Mouse (Mus musculus): Measurements from ENCODE around the gene Cyp2b19.

Cyp2b19 gene

GRCm38 (mm10) chr7:26756842-26757241 lies at the start of gene Cyp2b19:
Cyp2b19 (plus strand) TSS chr7:26757142.
- 74% methylated on average over 2 of the region's 2 CpGs for WGBS

- 92% methylated on average over 11 of the region's 11 CpGs for WGBS
These were observed 45.9 kb upstream of the Cyp2b19 start for GRCm38 (mm10) chr7:26711061-26711460.

DNA sequence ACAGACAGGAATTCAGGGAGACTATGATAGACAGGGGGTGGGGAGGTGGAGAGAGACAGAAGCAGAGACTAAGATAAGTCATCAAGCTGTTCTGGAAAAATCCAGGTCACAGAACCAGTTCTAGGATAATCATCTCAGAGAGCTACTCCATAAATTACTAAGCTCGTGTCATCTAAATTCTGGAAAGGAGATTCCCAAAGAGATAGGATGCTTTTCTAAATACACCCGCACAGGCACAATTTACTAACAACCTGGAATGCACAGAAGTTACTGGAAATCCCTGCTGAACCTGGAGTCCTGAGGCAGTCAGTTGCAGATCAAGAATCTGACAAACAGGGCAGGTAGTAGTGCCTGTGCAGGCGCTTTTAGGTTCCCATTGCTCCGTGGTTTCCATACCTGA lies 13.0 kb upstream of the Cyp2b19 start:
- 83% methylated on average over 4 of the region's 4 CpGs for WGBS

- 52% methylated on average over 1 of the region's 1 CpGs for WGBS
These were observed 11.5 kb upstream of the Cyp2b19 start for GRCm38 (mm10) chr7:26745486-26745885.

- 70% methylated on average over 1 of the region's 1 CpGs for WGBS
These were observed 10.1 kb downstream of the Cyp2b19 start for GRCm38 (mm10) chr7:26767084-26767483.

GRCm38 (mm10) chr7:26769881-26770470 lies 13.0 kb downstream of the Cyp2b19 start:
- WGBS: 85% methylated on average over 9 of the region's 9 CpGs

DNA sequence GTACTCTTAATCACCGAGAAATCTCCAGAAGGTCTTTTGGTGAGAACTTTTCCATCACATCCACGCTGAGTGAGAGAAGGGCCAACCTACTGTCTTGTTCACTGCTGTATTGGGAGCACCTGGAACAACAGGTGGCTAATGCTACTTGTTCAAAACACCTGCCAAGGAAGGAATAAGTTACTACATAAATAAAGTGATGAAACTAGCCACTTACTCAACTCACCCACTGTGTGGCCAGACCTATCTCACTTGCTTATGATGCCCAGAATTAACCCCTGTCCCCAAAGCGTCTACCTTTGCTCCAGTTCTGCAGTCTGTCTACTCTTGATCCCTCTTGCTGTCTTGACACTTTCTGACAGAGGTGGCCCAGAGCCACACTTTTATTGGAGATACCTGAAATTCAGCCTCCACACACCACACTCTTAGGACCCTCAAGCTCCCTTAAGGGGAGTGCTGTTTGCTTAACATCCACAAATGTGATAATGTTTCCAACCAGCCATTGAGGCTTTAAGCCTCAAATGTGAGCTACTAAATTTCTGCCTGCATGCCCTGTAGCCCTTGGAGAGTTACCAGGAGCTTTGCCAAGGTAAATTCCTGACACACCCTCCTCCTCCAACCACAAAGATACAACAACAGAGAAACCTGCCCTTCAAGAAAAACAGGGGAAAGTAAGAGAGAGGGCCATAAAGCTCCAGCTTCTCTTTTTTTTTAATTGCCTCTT lies 16.1 kb downstream of the Cyp2b19 start:
- 73% methylated on average over 3 of the region's 3 CpGs for WGBS

DNA sequence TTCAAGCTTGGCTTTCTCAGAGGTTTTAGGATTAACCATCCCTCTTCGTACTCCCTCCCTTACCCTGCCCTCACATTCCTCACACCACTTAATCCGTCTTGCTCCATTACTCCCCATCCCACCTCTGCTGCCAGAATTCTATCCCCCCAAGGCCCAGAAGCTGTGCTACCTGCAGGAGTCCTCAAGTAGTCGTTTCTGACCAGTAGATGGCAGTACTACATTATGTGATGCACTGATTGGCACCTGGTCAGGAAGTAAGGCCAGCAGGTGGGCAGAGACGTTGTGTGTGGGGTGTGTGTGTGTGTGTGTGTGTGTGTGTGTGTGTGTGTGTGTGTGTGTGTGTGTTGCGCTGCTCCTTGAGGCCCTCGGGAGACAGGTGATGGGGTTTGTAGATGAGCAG lies 18.9 kb downstream of the Cyp2b19 start:
- WGBS: 18% methylated on average over 6 of the region's 6 CpGs

DNA sequence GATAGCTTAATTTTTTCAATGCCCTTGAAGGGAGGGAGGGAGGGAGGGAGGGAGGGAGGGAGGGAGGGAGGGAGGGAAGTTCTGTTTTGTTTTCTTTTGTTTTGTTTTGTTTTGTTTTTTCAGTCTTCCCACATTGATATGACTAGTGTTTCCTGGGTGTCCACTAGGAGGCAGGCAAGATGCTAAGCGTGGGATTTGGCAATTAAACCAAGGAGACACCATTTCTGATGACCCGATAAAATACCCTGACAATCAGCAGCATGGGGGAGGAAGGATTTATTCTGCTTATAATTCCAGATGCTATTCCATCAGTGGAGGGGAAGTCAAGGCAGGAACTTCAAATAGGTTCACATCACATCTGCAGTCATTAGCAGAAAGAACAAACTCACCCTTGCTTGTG lies 20.9 kb downstream of the Cyp2b19 start:
- WGBS: 54% methylated on average over 2 of the region's 2 CpGs

GRCm38 (mm10) chr7:26778474-26778873 lies 21.5 kb downstream of the Cyp2b19 start:
- 32% methylated on average over 6 of the region's 6 CpGs for WGBS

DNA sequence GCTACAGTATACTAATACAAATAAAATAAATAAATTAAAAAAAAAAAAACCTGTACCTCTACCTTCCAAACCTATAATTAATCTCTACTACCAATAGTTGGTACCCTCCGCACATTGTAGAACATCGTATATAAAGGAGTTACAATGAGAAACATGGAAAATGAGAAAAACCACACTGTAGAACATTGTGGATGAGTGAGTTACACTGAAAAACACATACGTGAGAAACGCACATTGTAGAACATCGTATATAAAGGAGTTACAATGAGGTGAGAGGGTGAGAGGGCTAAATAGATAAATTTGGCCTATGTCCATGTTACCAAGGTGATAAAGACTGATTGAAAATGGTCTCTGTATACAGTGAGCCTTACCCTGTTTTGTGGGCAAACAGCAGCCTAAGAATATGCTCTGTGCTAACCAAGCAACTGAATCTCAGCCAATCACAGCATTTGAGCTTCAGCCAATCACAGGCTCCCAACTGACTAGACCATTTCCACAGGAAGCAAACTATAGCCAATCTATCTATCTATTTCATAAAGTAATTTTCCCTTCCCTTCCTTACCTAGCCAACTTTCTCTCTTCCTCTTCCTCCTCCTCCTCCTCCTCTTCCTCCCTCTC lies 23.0 kb downstream of the Cyp2b19 start:
- 70% methylated on average over 5 of the region's 5 CpGs for WGBS

GRCm38 (mm10) chr7:26780510-26780909 lies 23.6 kb downstream of the Cyp2b19 start:
- 6% methylated on average over 11 of the region's 11 CpGs for WGBS

DNA sequence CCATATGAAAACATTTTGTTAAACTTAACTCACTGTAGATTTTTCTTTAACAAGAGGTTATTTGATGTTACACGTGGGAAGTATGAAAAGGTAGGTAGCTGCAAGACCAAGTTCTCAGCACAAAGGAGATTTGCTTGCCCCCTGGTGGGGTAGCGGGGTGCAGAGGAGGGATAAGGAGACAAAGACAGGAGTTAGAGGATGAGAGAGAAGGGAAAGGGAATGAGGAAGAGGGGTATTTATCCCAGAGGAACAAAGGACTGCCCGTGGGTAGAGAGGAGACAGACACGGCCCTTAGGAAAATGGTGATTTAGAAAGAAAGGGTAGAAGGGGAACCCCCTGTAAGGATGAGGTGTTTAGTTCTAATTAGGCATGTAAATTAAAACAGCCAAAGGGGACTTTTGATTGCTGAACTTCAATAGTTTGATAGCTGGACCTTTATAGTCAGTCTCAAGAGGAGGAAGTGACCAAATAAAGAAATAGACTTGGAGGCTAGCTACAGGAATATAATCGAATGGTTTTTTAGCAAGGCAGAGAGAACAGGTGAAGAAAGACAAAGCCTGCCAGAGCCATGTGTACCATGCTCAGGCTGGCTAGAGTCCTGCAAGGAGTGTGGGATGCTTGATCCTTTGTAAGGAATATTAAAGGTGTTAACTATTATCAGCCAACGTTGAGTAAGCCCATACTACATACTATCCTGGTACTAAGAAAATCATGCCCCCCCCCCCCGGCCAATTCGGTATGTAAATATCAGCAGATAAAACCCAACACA lies 24.2 kb downstream of the Cyp2b19 start:
- WGBS: 16% methylated on average over 8 of the region's 8 CpGs

DNA sequence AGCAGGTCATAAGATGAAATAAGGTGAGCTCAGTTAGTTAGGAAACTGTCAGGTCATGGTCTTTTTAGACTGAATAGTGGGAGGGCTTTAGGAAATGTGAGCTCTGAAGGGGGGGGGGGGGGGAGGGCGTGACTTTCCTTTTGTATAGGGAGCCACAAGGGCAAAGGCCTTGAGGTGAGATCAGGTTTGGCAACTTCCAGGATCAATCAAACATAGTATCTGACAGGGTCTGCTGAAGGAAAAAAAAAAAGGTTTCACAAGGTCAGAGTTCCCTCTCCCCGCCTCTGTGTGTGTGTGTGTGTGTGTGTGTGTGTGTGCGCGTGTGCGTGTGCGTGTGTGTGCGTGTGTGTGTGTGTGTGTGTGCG lies 24.8 kb downstream of the Cyp2b19 start:
- 46% methylated on average over 8 of the region's 8 CpGs for WGBS

- WGBS: 59% methylated on average over 5 of the region's 5 CpGs
These were observed 26.2 kb downstream of the Cyp2b19 start for GRCm38 (mm10) chr7:26783163-26783562.

GRCm38 (mm10) chr7:26786013-26786412 lies 29.1 kb downstream of the Cyp2b19 start:
- WGBS: 37% methylated on average over 1 of the region's 1 CpGs

GRCm38 (mm10) chr7:26789984-26790383 lies 33.0 kb downstream of the Cyp2b19 start:
- WGBS: 82% methylated on average over 6 of the region's 6 CpGs

DNA sequence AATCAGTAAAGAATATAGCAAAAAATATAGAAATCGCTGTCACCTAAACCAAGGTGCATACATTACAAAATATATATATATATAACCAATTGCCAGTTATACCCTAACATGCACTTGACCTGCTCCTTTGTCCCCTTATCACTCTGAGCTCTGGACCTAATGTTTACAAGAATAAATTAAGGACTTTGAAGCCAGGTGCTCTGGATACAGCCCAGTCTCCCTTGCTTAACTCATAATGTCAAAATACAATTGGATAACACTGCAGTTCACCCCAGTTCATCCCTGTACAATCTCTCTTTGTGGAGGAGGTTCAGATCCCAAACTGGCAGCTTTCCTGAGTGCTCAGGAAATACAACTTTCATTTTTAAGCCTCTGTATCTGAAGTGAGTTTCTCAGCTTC lies 44.1 kb downstream of the Cyp2b19 start:
- WGBS: 95% methylated on average over 1 of the region's 1 CpGs

- 93% methylated on average over 2 of the region's 2 CpGs for WGBS
These were observed 51.6 kb downstream of the Cyp2b19 start, which contains the start of gene Cyp2g1 for GRCm38 (mm10) chr7:26808592-26808991. Cyp2g1 (plus strand) TSS chr7:26808892.
